Mouse (Mus musculus) mouse trophoblast stem cell (cell line): ENCODE results near the gene Spaca6.
"Not testable (repeated sequence)": the region's sequence is repeated elsewhere in the genome, so short reads cannot be mapped to it uniquely, and the experiment has no call there.

ENCODE experiments used
- in situ Hi-C, 2 experiments: fragments of 300-500 bp; cut with MseI, MboI; formaldehyde crosslinking; loops; 2 replicates in 1 of 2; 3 replicates in 1 of 2; pipeline ENCODE4 v1.15.1; 2025

Gene Spaca6

DNA sequence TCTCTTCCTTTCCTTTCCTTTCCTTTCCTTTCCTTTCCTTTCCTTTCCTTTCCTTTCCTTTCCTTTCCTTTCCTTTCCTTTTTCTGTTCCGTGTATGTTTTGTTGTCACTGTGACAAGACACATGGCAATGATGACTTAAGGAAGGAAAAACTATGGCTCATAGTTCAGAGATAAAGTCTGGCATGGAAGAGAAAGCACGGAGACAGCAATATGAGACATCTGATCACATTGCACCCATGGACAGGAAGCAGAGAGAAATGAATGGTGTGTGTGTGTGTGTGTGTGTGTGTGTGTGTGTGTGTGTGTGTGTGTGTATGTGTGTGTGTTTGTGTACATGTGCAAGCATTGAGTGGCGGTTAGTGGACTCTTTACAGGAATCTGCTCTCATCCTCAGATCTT is 17.6 kb downstream of the Spaca6 start:
- in situ Hi-C loops = not testable (repeated sequence)

GRCm38 (mm10) chr17:17845187-17846027 is 18.4 kb downstream of the Spaca6 start:
- in situ Hi-C loops = no loop called here

GRCm38 (mm10) chr17:17848988-17849387 is 22.0 kb downstream of the Spaca6 start:
- in situ Hi-C loops = no loop called here

DNA sequence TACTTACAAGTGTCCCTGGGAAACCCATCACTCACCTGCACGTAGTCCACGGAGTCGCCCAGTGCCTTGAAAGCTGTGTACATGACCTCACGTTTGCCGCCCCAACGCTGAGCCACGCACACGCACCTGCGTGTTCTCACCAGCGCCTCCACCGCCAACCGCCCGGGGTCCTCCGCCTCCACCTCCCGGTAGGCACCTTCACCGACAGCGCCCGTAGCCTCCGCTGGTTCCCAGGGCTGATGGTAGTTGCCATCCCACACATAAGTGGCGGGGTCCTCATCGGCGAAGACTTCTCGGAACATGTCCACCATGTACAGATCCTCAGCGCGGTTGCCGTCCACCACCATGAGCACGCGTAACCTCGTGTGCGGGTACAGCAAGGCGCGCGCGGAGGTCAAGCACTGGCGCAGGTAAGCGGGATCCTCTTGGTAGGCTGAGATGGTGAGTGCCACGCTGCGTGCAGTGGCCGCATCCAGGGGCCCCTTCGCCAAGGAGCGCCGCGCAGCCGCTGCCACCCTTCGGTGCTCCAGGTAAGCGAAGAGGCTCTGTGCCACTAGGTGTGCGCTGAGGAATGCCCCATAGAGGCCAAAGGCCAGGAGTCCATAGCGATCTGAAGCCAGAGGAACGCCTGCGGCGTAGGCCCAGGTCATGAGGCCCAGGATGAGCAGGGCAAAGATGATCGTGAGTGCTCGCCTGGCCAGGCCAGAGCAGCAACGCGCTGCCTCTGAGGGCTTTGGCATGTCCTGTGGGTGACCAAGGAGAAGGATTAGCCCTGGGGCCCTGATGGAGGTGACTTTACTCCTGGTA is 23.2 kb downstream of the Spaca6 start:
- in situ Hi-C loops = no loop called here

DNA sequence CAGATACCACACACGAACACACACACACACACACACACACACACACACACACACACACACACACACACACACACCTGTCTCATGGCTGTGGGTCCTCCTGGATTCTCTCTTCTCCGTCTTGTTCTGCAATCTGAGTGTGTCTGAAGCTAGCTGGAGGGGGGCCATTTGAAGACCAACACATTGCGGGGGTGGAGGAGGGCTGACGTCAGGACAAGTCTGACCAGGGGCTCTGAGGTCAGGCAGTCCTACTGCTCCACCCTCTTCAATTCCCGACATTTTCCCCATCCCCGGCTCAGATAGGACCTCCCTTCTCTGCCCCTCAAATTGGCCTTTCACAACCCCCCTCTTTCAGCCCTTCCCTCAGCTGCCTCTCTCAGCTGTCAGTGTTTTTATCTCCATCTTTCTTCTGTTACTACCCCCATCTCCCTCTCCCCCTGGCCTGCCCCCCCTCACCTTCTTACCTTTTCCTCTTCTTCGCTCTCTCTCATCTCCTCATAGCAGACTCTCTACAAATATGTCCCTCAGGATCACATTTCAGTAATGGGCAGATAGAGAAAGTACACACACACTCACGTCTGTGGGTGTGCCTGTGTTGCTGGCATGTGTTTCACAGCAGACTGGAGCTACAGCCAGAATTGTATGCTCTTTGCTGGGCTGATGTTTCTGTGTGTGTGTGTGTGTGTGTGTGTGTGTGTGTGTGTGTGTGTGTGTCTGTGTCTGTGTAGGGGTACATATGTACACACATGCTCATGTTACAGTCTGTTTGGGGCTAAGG is 28.3 kb downstream of the Spaca6 start, which contains the start of gene Has1:
Has1 (minus strand) TSS at position 142 of the 775 bp plus-strand sequence.
- in situ Hi-C loops = no loop called here

DNA sequence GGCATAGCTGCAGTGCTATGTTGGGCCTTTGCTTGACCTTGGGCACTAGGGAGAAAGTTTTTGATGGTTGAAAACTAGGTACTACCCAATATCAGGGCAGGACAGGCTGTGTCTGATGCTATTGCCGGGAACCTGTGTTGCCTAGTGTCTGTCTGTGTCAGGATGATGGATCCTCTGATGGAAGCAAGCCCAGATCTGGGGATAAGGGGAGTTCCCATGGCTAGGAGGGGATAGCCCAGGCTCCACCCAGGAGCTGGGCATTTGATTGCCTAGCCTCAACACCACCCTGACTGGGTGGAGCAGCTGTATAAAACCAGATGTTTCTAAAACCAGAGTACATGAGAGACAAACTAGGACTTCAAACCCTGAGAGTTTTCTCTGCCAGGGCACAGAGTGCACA is 29.7 kb downstream of the Spaca6 start:
- in situ Hi-C loops = no loop called here

DNA sequence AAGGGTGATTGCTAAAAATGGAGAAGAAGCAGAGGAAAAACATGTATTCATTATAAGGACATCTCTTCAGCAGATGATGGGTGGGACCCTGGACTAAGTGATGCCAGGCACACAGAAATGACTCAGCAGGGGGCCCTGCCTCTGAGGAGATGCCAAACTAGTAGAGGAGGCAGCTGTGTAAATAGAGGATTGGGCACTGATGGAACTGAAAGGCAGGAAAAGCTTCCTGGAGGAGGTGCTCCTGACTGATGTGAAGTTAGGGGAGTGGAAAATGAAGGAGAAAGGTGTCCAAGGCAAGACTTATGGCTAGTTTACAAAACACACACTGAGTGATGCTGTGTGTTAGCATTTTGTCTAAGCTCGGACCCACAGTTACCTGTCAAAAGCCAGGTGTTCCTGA is 30.5 kb downstream of the Spaca6 start:
- in situ Hi-C loops = no loop called here

GRCm38 (mm10) chr17:17860110-17860509 is 33.2 kb downstream of the Spaca6 start:
- in situ Hi-C loops = no loop called here

GRCm38 (mm10) chr17:17862360-17862759 is 35.4 kb downstream of the Spaca6 start:
- in situ Hi-C loops = no loop called here

GRCm38 (mm10) chr17:17865168-17865567 is 38.2 kb downstream of the Spaca6 start:
- in situ Hi-C loops = no loop called here

- in situ Hi-C loops = no loop called here
Measured at GRCm38 (mm10) chr17:17866801-17867469, 40.0 kb downstream of the Spaca6 start.

- in situ Hi-C loops = no loop called here
Measured at GRCm38 (mm10) chr17:17870892-17871550, 44.1 kb downstream of the Spaca6 start.

DNA sequence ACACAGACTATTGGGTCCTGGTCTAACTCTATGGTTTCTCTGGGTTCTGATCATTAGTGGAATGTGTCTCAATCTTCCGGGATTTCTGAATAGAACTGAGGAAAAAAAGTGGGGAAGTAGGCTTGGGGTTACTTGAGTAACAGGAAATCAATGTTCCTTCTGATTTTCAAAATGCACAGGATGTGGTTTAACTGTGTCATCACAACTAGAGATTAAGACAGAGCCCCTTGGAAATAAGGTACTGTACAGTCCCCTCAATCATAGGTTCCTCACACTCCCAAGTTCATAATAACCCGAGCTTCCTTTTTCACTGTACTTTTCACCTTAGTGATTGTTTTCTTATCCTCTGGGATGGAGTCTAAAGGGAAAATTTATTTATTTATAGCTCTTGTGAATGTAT is 44.7 kb downstream of the Spaca6 start:
- in situ Hi-C loops = no loop called here

GRCm38 (mm10) chr17:17879347-17879746 is 52.4 kb downstream of the Spaca6 start:
- in situ Hi-C loops = no loop called here

DNA sequence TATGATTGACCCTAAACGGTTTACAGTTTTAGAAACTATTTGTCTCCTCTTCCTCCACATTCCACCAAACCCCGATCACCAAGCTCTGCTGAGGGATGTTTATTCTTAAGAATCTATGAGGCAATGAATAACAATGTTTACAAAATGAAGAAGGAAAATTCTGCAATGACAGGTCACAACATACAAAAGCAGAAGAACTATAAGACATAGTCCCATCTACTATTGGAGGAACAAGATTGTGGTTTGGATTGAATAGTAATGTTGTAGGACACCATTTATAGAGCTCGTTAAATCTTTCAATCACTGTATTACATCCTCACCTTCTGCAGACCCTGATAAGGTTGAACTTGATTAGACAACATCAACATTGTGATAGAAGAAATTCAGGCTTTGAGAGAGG is 55.7 kb downstream of the Spaca6 start:
- in situ Hi-C loops = no loop called here

- in situ Hi-C loops = no loop called here
Measured at GRCm38 (mm10) chr17:17883840-17884239, 56.9 kb downstream of the Spaca6 start, which contains the start of gene Fpr1. Gene Fpr1, minus strand, starts transcription at chr17:17883940.

DNA sequence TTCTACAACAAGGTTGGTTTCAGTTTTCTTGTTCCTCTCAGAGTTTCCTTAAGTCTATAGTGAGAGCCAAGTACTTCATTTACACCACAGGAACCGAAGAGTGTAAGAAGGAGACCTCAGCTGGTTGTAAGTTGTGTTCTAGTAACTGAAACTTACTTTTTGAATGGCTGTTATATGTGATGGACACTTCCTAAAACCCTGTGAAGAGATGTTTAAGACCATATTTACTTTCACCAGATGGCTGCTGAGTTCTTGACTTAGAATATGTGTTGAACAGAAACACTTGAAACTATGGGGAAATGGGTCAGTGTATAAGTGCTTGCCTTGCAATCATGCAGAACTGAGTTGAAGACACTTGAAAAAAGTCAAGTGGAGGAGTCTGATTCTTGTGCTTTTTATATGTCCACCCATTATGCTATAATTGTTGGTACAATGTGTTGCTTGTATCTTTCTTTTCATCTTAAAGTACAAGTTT is 60.9 kb downstream of the Spaca6 start, which contains the start of the genes Fpr2 and Fpr3:
Fpr2 (plus strand) TSS at position 51 of the 475 bp plus-strand sequence.
Fpr3 (plus strand) TSS at position 79 of the 475 bp plus-strand sequence.
- in situ Hi-C loops = no loop called here

DNA sequence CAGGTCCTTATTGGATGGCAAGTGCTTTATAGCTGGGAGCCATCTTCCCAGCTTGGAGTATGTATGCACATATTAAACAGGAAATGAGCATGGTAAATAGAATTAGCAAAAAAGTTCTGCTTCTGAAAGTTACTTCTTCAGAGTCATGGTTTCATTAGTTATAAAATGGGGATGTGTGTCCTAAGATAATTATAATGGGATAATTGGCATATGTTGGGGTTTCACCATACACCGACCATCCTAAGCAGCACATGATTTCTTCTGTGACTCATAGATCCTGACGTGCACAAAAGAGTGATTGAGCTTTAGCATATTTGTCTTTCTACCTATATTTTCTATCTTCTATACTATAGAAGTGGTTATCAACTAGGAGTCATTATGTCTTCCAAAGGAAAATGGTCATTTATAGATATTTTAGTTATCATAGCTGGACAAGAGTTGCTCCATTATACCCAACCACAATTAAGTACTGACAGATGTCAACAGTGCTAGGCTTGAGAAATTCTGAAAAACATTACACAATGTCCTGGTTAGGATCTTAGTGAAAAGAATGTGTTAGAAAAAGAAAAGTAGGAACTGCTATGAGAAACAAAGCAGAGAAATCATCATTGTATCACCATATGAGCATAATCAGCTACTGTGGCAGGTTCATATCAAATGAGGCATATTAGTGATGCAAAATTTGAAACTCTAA is 62.9 kb downstream of the Spaca6 start:
- in situ Hi-C loops = loop anchor here (5.0 to 10.0 kb wide), 2 partner anchors 105 to 123 kb away; no protein-coding TSS in a partner anchor
